Mouse (Mus musculus) E14TG2a.4 (cell line): ENCODE data around the gene Chac1.

Source experiments
- CTCF ChIP-seq: conservative IDR thresholded peaks from 2 replicates; pipeline ENCODE4 v1.5.1; 2014; ENCODE audit warnings: low read length
- NANOG ChIP-seq: IDR thresholded peaks from 2 replicates; pipeline ENCODE4 v1.6.1; 2014; ENCODE audit warnings: borderline replicate concordance, low read length, mixed read lengths

DNA sequence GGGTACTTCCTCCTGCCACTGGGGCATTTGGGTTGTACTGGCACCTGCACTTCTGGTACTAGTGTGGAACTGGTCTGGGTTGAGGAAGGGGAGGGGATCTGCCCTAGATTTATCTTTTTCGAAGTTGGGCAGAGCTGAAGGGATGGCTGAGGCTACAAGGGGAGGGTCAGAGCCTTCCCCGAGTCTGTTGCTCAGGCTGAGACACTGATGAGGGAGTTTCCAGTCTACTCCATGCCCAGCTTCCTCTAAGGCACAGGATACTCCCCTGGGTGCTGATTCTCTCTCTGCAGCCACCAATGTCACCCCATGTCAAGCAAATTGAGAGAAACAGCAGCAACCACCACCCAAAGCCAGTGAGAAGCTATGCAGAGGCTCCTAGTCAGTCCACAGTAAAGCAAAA lies 15.0 kb upstream of the Chac1 start:
- no peak for TF ChIP-seq NANOG
- no peak for TF ChIP-seq CTCF
